Mouse (Mus musculus): ENCODE measurements around the gene Smarca4.
"Not testable (repeated sequence)": the region's sequence is repeated elsewhere in the genome, so short reads cannot be mapped to it uniquely, and the experiment has no call there.

The Smarca4 gene

DNA sequence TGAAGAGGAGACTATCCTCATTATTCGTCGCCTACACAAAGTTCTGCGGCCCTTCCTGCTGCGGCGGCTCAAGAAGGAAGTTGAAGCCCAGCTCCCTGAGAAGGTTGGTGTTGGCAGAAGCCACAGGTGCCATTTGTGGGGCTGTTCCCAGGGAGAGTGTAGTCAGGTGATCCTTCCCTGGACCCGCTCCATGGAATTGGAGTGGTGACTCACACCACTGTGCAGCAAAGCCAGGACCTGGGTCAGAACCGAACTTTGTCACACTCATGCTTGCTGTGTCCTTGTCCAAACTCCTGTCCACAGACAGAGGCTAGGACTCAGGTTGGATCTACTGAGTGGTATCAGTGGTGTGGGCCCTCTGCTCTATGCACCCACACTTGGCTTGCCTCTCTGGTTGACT, 53.0 kb downstream of the Smarca4 start:
- DNase-seq: no peak

- DNase-seq: no peak
Measured at GRCm38 (mm10) chr9:21670354-21670753, 54.4 kb downstream of the Smarca4 start.

GRCm38 (mm10) chr9:21671753-21672152, 55.8 kb downstream of the Smarca4 start:
- no peak for DNase-seq

- no peak for DNase-seq
Measured at GRCm38 (mm10) chr9:21677706-21678105, 61.7 kb downstream of the Smarca4 start.

DNA sequence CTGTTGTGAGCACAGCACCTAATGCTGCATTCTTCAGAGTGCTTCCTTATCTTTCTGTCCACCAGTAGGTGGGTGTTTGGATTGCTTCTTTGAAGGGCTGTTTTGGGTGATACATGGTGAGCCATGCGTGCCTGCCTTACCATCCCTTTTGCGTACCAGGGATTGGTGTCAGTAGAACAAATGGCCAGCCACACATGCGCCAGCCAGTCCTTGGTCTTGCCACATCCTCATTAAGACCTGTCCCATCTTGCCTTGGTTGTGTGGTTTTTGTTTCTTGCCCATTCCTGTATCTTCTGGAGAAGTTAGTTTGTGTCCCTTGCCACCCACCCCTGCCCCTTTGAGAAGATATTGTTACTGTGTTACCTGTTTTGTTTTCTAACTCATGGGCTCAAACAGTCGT, 64.5 kb downstream of the Smarca4 start:
- no peak for DNase-seq

- no peak for DNase-seq
Measured at GRCm38 (mm10) chr9:21682827-21683226, 66.9 kb downstream of the Smarca4 start.

DNA sequence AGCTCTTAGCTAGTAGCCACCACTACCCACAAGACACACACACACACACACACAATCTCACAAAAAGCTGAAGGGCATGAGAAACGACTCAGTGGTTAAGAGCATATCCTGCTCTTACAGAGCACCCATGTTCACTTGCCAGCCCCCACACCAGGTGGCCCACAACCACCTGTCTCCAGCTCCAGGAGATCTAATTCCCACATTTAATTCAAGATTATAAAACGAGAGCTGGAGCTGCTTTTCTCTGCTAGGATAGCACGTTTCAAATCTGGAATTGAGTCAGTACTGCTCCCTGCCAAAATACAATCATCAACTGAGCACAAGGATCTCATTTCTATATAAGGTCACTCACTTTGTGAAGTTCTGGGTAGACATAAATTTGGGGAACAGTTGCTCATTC, 67.9 kb downstream of the Smarca4 start:
- no peak for DNase-seq

DNA sequence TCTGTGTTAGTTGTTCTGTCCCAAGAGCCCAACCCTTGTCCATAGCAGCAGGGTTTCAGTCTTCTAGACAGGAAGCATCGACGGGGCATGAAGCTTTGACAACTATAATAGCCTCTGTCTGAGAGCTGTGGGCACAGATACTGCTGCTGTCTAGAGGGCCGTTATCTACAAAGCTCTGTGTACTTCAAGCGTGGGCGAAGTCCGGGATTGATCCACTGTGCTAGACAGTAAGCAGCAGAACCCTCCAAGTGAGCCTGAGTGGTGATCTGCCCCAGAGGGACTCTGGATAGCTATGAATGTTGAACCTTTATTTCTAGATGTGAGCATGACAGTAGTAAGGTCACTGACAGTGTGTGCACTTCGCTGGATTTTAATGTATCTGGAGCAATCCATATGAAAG, 72.6 kb downstream of the Smarca4 start:
- DNase-seq: no peak

DNA sequence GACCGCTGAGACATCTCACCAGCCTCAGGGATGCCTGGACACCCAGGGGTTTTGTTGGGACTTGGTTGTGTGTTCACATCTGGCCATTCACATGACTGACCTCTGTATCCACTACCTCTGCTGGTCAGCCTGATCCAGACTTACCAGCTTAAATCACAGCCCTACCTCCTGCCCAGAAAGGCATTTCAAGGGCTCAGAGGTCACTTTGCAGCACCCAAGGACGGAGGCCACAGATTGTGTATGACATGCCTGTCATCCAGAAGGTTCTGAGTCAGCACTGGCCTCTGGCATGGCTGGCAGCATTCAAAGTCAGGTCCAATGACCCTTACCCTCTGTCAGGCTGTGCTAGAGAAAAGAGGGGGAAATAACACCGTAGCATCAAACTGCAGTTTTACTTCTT, 74.1 kb downstream of the Smarca4 start:
- DNase-seq: no peak

DNA sequence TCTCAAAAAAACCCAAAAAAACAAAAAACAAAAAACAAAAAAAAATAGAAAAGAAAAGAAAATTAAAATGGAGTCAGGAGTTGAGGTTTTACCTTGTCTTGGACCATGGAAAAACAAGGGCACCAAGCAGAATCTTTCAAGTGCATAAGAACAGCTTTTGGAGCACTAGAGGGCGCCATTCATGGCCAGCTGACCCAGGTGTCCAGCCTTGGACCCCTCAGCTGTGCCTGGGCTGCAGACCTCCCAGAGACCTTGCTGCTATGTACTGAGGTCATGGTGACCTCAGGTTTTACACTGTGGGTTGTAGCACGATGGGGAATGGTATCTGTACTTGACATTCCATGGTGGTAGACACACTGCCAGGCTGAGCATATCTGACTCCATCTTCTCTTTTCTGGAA, 75.9 kb downstream of the Smarca4 start:
- no peak for DNase-seq

GRCm38 (mm10) chr9:21692491-21692890, 76.5 kb downstream of the Smarca4 start:
- DNase-seq: no peak

DNA sequence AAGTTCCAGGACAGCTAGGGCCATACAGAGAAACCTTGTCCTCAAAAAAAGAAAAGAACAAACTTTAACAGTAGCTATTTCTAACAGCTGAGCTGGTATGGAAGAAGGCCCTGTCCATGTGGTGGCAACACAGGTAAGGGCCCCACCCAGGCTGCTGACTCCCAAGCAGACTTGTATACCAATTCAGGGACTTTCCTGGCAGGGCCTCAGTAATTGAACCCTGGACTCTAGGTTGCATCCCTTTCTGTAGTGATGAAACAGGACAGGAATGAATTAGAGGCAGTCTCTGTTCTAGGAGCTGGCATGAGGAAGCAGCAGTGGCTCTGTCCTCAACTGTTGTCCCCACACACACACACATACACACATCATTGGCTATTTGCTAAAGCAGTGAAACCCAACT, 78.1 kb downstream of the Smarca4 start:
- DNase-seq: no peak

- no peak for DNase-seq
Measured at GRCm38 (mm10) chr9:21695229-21695792, 79.3 kb downstream of the Smarca4 start.

DNA sequence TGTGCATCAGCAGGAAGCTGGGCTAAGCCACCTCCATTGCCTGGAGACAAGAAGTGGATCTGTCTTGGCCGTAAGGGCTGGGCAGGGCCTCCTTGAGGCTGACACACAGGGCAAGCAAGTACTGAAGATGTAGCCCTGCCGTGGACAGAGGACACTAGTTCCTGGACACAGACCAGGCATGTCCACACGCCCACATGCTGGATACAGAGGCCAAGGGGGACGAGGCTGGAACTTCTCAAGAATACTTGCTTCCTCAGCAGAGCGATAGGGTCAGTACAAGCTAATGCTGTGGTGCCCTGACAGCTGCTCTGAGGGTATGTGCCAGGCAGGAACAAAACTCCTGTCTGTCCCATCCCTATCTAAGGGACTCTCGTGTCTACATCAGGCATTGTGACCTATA, 81.2 kb downstream of the Smarca4 start:
- no peak for DNase-seq

DNA sequence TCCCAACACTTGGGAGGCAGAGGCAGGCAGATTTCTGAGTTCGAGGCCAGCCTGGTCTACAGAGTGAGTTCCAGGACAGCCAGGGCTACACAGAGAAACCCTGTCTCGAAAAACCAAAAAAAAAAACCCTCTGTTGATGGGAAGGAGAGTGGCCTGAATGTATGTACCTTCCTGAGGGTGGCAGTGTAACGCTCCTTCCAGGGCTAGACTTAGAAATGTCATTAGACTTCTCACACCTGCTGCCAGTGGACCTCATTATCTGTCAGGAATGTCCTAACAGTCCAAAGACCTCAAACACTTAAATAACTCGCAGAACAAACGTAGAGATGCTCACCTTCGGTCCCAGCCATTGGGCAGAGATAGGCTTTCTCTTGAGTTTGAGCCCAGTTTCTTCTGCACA, 83.3 kb downstream of the Smarca4 start:
- DNase-seq: not testable (repeated sequence)

DNA sequence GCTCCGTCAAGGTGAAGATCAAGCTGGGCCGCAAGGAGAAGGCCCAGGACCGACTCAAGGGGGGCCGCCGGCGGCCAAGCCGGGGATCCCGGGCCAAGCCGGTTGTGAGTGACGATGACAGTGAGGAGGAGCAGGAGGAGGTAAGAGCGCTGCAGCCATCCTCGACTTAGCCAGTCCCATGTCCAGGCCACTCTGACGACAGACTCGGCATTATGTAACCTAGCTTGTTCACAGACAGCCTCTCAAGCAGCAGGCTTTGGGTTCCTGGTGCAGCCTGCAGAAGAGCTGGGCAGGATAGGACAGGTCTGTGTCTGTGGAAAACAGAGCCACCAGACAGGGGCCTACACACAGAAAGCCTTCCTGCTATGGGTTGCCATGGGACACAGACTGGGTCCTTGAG, 85.1 kb downstream of the Smarca4 start:
- DNase-seq: no peak

DNA sequence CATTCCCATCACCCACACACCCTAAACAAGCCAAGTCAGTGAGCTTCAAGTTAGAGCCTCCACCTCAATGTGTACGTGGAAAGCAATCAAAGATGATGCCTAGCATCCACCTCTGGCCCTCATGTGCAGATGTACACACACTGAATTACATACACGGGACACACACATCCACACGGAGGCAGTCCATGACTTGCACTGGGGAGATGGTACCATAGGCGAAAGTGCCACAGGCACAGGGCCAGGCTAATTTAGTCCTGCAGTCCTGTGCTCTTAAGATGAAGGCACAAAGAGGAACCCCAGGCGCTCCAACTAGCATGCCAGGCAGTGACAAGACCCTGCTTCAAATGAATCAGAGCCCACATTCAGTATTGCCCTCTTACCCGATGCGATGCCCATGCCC, 87.5 kb downstream of the Smarca4 start:
- DNase-seq: no peak

DNA sequence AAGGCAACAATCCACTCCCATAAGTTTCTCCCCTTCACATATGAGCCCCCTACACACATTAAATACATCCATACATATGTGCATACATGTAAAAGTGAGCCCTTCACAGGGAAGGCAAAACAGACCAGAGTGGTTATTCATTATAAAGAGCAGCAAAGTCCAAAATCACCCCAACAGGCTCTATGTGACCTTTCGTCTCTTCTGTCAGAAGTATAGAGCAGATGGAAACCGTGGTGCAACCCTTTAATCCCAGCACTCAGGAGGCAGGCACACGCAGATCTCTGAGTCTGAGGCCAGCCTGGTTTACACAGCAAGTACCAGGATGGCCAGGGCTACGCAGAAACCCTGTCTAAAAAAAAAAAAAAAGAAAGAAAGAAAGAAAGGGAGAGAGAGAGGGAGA, 90.1 kb downstream of the Smarca4 start:
- DNase-seq: no peak

DNA sequence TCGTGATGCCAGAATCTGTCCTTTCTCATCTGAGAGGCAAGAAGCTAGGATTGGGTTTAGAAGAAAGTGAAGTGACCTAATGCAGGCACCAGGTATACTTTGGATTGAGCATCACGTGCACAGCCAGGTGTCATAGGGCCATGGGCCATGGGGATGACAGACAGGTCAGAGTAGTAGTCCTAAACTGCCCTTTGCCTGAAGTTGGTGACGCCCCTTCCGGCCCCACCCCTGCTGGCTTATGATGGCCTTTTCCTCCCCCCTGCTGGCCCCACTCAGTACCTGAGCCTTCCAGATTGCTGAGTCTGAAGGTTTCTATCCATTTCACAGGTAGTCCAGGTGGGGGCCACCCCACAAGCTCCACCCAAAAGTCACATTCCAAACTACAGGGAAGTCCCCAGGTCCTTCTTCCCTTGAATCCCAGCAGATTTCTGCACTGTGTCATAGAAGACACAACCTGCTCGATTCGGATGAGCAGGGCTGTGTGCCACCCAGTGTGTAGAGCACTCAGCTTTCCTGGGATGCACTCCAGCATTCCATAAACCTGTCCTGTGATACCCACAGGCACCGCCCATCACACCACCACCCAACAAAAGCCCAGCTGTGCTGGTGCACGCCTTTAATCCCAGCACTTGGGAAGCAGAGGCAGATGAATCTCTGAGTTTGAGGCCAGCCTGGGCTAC, 90.8 kb downstream of the Smarca4 start:
- DNase-seq: no peak

DNA sequence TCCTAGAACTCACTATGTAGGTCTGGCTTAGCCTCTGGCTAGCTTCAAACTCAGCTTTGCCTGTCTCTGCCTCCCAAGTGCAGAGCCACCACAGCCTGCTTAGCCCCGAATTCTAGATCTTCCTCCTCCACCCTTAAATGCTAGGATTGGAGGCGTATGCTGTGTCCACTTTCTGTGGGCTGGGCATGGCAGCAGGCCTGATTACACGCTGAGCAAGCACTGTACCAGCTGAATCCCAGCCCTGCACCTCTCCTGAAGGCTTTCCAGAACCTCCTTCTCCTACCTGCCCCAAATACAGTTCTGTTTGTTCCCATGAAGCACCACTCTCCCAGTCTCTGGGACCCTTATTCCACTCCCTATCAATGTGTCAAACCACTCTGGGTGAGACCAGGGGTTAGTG, 93.4 kb downstream of the Smarca4 start:
- no peak for DNase-seq

DNA sequence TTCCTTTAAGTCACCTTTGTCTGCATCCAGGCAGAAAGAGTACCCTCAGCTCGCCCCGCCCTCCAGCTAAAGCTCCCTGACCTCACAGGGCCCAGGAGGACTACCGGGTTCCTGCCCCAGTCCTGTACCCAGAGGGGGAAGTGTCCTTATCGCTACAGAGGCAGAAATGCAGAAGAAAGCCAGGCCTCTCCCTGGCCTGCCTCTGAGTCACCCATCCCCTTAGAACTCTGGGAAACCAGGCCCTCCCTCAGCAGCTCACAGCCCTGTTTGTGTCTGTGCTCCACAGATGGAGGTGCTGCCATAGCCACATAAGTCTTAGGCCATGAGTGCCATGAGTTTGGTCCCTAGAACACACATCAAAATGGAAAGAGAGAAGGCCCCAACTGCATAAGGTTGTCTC, 99.3 kb downstream of the Smarca4 start:
- no peak for DNase-seq

DNA sequence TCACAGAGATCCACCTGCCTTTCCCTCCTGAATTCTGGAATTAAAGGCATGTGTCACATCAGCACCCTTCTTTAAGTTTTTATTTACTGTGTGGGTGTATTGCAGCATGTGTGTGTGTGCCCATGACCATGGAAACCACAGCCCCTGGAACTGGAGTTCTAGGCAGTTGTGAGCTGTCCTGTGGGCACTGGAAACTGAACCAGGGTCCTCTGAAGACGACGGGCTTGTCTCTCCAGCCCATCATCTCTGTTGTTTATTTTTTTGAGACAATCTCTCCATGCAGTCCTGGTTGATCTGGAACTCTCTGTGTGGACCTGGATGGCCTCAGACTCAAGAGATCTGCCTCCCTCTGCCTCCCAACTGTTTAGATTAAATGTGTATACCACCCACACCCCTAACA, 101.0 kb downstream of the Smarca4 start:
- DNase-seq: no peak

DNA sequence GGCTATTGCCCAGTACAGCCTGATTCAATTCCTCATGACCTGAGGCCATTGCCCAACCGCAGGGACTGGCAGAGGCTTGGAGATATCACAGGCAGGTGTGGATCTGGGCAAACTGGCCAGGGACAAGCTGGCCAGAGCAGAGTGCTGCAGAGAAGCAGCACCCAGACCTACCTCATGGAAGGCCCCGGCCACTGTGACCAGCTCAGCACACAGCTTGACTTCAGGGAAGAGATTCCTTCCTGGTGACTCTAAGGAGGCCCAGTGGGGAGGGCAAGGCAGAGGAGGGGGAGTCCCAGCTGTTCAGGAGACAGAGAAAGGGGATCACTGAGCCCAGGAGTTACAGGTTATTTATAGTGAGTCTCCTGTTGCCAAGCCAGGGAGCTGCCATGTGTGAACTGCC, 105.1 kb downstream of the Smarca4 start:
- DNase-seq: no peak

DNA sequence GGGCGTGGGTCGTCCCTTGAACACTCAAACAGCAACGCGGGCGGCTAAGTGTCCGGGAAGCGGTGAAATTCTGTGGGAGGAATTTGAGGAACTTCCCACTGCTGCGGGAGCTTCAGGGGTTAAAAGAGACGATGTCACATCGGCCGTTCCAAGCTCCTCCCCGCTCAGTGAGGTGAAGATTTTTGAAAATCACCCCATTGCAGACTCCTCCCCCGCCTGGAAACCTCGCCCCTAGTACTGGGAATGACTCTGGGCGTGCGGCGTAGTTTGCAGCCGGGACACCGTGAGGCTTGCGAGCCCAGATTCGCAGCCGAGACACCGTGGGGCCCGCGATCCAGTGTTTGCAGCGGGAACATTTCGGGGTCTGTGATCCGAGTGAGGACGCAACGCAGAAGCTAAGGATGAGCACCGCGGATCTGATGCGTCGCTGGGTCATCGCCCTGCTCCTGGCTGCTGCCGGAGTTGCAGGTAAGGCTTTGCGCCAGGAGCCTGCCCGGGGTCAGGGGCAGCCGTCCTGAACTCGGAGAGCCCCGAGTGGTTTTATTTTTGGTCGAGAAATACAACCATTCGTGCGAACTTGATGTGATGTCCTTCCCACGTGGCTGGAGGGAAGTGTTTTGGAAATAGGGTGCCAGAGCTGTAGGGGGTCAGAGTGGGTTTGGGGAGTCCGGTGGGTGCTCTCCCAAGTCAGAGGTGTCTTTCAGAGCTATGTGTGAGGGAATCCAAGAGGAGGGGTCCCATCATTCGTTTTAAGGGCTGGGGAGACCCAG, 107.6 kb downstream of the Smarca4 start, which contains the start of gene Ldlr:
TSS of gene Ldlr (plus strand) at position 107 of the 770 bp plus-strand sequence.
- DNase-seq: peak; percentile 56 to 61
